Mouse (Mus musculus) kidney, postnatal 0 days (tissue): ENCODE measurements around the gene Narf. TPM values are rescaled to one million over a fixed set of nuclear protein-coding genes. Genes with fewer than 3 reads are reported as not detected.

Source experiments
- ATAC-seq: fragments of 200-750 bp; cut with Nextera tagmentation; replicated peaks from 2 replicates; pipeline ENCODE4 v1.8.0; 2017; ENCODE audit warnings: low read depth, moderate number of reproducible peaks, moderate TSS enrichment, moderate library complexity; ENCODE audit not compliant: low FRiP score
- DNase-seq: peaks from one replicate; pipeline ENCODE4 v3.0.0-alpha.2; 2016; ENCODE audit warnings: low spot score
- H3K27ac ChIP-seq: fragments of 300-500 bp; sonication (generic); 2 replicates; pipeline ENCODE4 v1.5.1; 2014; ENCODE audit warnings: mild to moderate bottlenecking
- H3K27me3 ChIP-seq: fragments of 300-500 bp; sonication (generic); 2 replicates; pipeline ENCODE4 v1.6.1; 2014; ENCODE audit warnings: low read length, mixed read lengths; ENCODE audit not compliant: insufficient read depth
- H3K36me3 ChIP-seq: fragments of 300-500 bp; sonication (generic); 2 replicates; pipeline ENCODE4 v1.6.1; 2014; ENCODE audit warnings: low read length, mixed read lengths; ENCODE audit not compliant: insufficient read depth
- H3K4me1 ChIP-seq: fragments of 300-500 bp; sonication (generic); replicated peaks from 2 replicates; pipeline ENCODE4 v1.6.1; 2014; ENCODE audit warnings: antibody characterized with exemption, low read length, mixed read lengths; ENCODE audit not compliant: insufficient read depth
- H3K4me2 ChIP-seq: fragments of 300-500 bp; sonication (generic); 2 replicates; pipeline ENCODE4 v1.6.1; 2014; ENCODE audit warnings: mild to moderate bottlenecking, low read length, moderate library complexity, mixed read lengths
- H3K4me3 ChIP-seq: fragments of 300-500 bp; sonication (generic); replicated peaks from 2 replicates; pipeline ENCODE4 v1.5.1; 2014; ENCODE audit warnings: low read depth, low read length
- H3K9ac ChIP-seq: fragments of 300-500 bp; sonication (generic); 2 replicates; pipeline ENCODE4 v1.6.1; 2014; ENCODE audit warnings: low read depth, low read length
- H3K9me3 ChIP-seq: fragments of 300-500 bp; sonication (generic); replicated peaks from 2 replicates; pipeline ENCODE4 v1.6.1; 2016; ENCODE audit warnings: low read length, inconsistent platforms, mixed read lengths
- CTCF ChIP-seq: IDR thresholded peaks from 2 replicates; pipeline ENCODE4 v1.5.1; 2016; ENCODE audit warnings: antibody characterized with exemption, low read depth, mild to moderate bottlenecking, moderate library complexity
- WGBS: fragments of 180-500 bp; shearing (Covaris S2); extraction: QIAGEN DNeasy Blood & Tissue Kit; methylation state at CpG from one replicate; pipeline ENCODE4 v1.1.7; 2014; 5-methylcytosine and 5-hydroxymethylcytosine counted together
- polyA plus RNA-seq: library from polyadenylated mRNA; unstranded; fragments of >200 nt; fragmentation: Nextera tagmentation; extraction: Ambion mirVana; gene quantifications from 2 replicates; pipeline ENCODE4 v1.2.1, GENCODE M21; 2015

Narf gene
- polyA plus RNA-seq, 1 experiment from 2014 or later = 30.7 TPM

GRCm38 (mm10) chr11:121200781-121201180, 36.3 kb upstream of the Narf start:
- no peaks in the 10 kb centered on the region for H3K9me3 ChIP-seq
- no peak overlapping the region for H3K9ac ChIP-seq
- no peak overlapping the region for H3K4me2 ChIP-seq
- no peak for ATAC-seq
- DNase-seq = no peak
- H3K4me1 ChIP-seq = no peaks in the 10 kb centered on the region
- 82% methylated on average over 6 of the region's 6 CpGs for WGBS
- peaks cover 3% of the 10 kb centered on the region; the same call in 1 of the 2 replicates for H3K36me3 ChIP-seq
- TF ChIP-seq CTCF = no peak
- H3K4me3 ChIP-seq = no peak overlapping the region
- H3K27ac ChIP-seq = no peak overlapping the region
- no peaks in the 10 kb centered on the region for H3K27me3 ChIP-seq

GRCm38 (mm10) chr11:121201436-121202198, 35.4 kb upstream of the Narf start:
- WGBS = 38% methylated on average over 11 of the region's 11 CpGs
- ATAC-seq (no peak), DNase-seq (peak; percentile 73)
- Histone ChIP-seq H3K9ac (no peak overlapping the region), H3K4me2 (no peak overlapping the region), H3K36me3 (no peaks in the 10 kb centered on the region), H3K27ac (no peak overlapping the region), H3K27me3 (no peaks in the 10 kb centered on the region), H3K9me3 (no peaks in the 10 kb centered on the region), H3K4me3 (no peak overlapping the region), H3K4me1 (no peaks in the 10 kb centered on the region)
- TF ChIP-seq CTCF = peak; percentile 77

DNA sequence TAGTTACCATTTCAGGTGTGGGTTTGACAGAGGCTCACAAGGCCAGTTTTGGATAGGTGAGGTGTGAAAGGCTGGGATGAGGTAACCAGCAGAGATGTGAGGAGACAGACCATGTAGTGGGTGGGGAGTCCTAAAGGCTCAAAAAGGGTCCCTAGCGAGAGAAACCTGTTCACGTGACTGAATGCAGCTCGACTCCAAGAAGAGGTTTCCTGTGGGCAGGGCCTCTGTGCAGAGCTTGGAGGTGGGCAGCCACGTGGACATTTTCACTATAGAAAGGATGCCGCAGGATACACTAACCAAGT, 33.2 kb upstream of the Narf start:
- Histone ChIP-seq H3K4me3 (peak overlapping the region; percentile 82), H3K9me3 (no peaks in the 10 kb centered on the region), H3K27ac (no peak overlapping the region), H3K4me1 (no peaks in the 10 kb centered on the region), H3K36me3 (no peaks in the 10 kb centered on the region), H3K9ac (0 out of 2 replicates have a peak overlapping the region, but pooled peaks have one; percentile 3), H3K4me2 (peak overlapping the region; percentile 76), H3K27me3 (no peaks in the 10 kb centered on the region)
- WGBS = 0% methylated on average over 5 of the region's 5 CpGs
- no peak for ATAC-seq
- TF ChIP-seq CTCF = no peak
- DNase-seq = no peak

DNA sequence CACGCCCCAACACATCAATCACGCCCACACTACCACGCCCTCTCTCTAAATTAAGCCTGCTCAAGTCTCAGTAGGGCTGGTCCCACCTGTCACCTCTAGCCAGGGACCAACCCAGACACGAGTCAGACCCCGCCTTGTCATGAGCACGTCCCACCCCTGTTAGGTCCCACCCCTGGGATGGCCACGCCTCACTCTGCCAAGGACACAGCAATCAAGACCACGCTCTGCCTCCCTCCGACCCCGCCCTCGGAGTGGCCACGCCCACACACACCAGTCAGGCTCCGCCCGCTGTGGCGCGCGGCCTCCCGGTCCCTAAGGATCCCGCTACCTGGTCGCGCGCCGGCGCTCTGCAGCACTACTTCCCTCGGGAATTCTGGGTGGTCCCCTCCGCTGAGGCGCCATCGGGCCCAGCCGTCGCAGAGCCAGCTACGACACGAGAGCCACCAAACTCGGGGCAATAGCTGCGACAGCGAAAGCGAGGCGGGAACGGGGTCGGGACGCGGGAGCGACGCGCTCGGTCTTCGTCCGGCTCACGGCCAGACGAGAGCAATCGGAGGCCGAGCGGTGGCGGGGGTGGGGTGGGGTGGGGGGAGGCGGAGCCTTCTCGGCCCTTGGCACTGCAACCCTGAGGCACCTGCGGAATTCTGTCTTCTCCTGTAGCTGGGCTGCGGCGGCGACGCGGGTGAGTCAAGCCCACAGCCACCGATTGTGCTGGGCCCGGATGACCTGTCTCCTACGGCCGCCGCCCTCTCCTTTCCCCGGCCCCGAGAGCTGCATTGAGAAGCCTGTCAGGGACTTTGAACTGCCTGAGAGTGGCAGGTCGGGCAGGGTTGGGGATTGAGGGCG, 32.7 kb upstream of the Narf start, which contains the start of the genes Hexdc and Ogfod3:
Hexdc (plus strand) TSS at position 273 of the 846 bp plus-strand sequence.
Ogfod3 (minus strand) TSS at position 551 of the 846 bp plus-strand sequence.
- WGBS = under 1% methylated on average over 69 of the region's 70 CpGs

DNA sequence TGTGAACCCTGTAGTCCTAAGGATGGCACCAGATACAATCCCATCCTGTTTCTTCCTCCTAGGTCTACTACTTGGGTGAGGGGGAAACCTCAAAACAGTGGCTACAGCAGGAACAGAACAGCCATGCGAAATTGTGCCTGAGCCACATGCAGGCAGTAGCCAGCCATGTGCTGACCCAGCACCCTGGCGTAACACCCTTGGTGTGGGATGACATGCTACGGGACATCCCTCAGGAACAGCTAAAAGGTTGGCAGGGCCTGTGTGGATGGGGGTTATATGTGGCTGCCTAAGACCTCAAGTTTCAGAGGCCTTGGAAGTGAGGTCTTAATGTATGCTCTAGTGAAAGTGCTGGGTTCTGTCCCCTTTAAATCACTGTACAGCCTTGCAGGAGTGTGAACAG, 20.2 kb upstream of the Narf start:
- no peak for TF ChIP-seq CTCF
- DNase-seq (no peak), ATAC-seq (no peak)
- Histone ChIP-seq H3K4me3 (no peak overlapping the region), H3K27me3 (no peaks in the 10 kb centered on the region), H3K4me2 (no peak overlapping the region), H3K36me3 (peaks cover 36% of the 10 kb centered on the region), H3K27ac (no peak overlapping the region), H3K9me3 (no peaks in the 10 kb centered on the region), H3K4me1 (no peaks in the 10 kb centered on the region), H3K9ac (no peak overlapping the region)
- WGBS = 83% methylated on average over 3 of the region's 3 CpGs

More for the DNA sequence above, 32.7 kb upstream of the Narf start, which contains the start of the genes Hexdc and Ogfod3:
- peak within 1 kb of the TSS; percentile 84 for H3K27ac ChIP-seq
- peak within 1 kb of the TSS; percentile 82 for H3K4me3 ChIP-seq
- H3K36me3 ChIP-seq = 0 out of 2 replicates have a peak, but pooled peaks cover 2% of the 10 kb centered on the region
- no peaks in the 10 kb centered on the region for H3K9me3 ChIP-seq
- ATAC-seq = peak; percentile 98
- H3K4me2 ChIP-seq = peak within 1 kb of the TSS; percentile 76
- no peaks in the 10 kb centered on the region for H3K27me3 ChIP-seq
- DNase-seq = peak; percentile 98
- H3K9ac ChIP-seq = peak within 1 kb of the TSS; percentile 78
- TF ChIP-seq CTCF = no peak
- H3K4me1 ChIP-seq = no peaks in the 10 kb centered on the region

- no peaks in the 10 kb centered on the region for H3K27me3 ChIP-seq
- no peak for DNase-seq
- no peak overlapping the region for H3K27ac ChIP-seq
- peaks cover 60% of the 10 kb centered on the region for H3K36me3 ChIP-seq
- no peak overlapping the region for H3K4me3 ChIP-seq
- no peak overlapping the region for H3K9ac ChIP-seq
- H3K4me1 ChIP-seq = no peaks in the 10 kb centered on the region
- ATAC-seq = no peak
- no peak overlapping the region for H3K4me2 ChIP-seq
- no peaks in the 10 kb centered on the region for H3K9me3 ChIP-seq
- 86% methylated on average over 11 of the region's 11 CpGs for WGBS
- TF ChIP-seq CTCF = no peak
Measured at GRCm38 (mm10) chr11:121219776-121220175, 17.3 kb upstream of the Narf start.
